Mouse (Mus musculus) CD4-positive, CD25-positive, alpha-beta regulatory T cell, adult 4 months (primary cell): Measurements from ENCODE around the gene Arfip1. TPM values are rescaled to one million over a fixed set of nuclear protein-coding genes. Genes with fewer than 3 reads are reported as not detected.

Source experiments
- ATAC-seq: one replicate; pipeline ENCODE4 v1.8.0; 2017
- polyA plus RNA-seq, 2 experiments: library from polyadenylated mRNA; unstranded; fragments of 100-300 nt; shearing (Covaris generic); gene quantifications; one replicate each; pipeline ENCODE4 v1.2.1; 2017

The Arfip1 gene
- polyA plus RNA-seq, 2 experiments from 2014 or later: 37.0 to 40.9 TPM

- no peak for ATAC-seq
These were observed 131.8 kb downstream of the Arfip1 start for GRCm38 (mm10) chr3:84450651-84451050.

GRCm38 (mm10) chr3:84449015-84449414 is 133.4 kb downstream of the Arfip1 start:
- no peak for ATAC-seq

GRCm38 (mm10) chr3:84447803-84448202 is 134.6 kb downstream of the Arfip1 start:
- no peak for ATAC-seq

Other genes with a start within 250 kb of the Arfip1 start
- under 1 TPM; 0.47 to 0.62 TPM for gene Fhdc1, start 102.2 kb downstream of the Arfip1 start, polyA plus RNA-seq
- not detected for gene Tigd4, start 10.9 kb upstream of the Arfip1 start, polyA plus RNA-seq
- 100 to 1,000 TPM; 140 to 141 TPM for gene Tmem154, start 83.6 kb upstream of the Arfip1 start, polyA plus RNA-seq
- gene Fbxw7, start 232.6 kb upstream of the Arfip1 start, polyA plus RNA-seq: 10 to 100 TPM; 19.6 to 28.7 TPM